Mouse (Mus musculus) ES-Bruce4 (cell line): ENCODE results near the gene Ghr. TPM values are rescaled to one million over a fixed set of nuclear protein-coding genes. Genes with fewer than 3 reads are reported as not detected.

ENCODE experiments used
- H3K27ac ChIP-seq: 2 replicates; pipeline ENCODE4 v1.5.1; 2012; ENCODE audit warnings: low read length, inconsistent platforms; ENCODE audit not compliant: insufficient read depth
- H3K27me3 ChIP-seq: 2 replicates; pipeline ENCODE4 v1.6.1; 2012; ENCODE audit warnings: mild to moderate bottlenecking, low read length, inconsistent platforms; ENCODE audit not compliant: control insufficient read depth, poor library complexity, insufficient read depth, severe bottlenecking
- H3K36me3 ChIP-seq: 2 replicates; pipeline ENCODE4 v1.6.1; 2012; ENCODE audit warnings: inconsistent platforms, mild to moderate bottlenecking, low read length, moderate library complexity; ENCODE audit not compliant: control insufficient read depth, poor library complexity, insufficient read depth, severe bottlenecking
- H3K4me1 ChIP-seq: one replicate; pipeline ENCODE4 v1.8.1; 2011; ENCODE audit warnings: low read length; ENCODE audit not compliant: control insufficient read depth, insufficient read depth
- H3K4me3 ChIP-seq: 2 replicates; pipeline ENCODE4 v1.5.1; 2011; ENCODE audit warnings: low read depth, mild to moderate bottlenecking, low read length
- H3K9ac ChIP-seq: 2 replicates; pipeline ENCODE4 v1.6.1; 2012; ENCODE audit warnings: low read depth, mild to moderate bottlenecking, inconsistent platforms; ENCODE audit not compliant: poor library complexity, severe bottlenecking
- H3K9me3 ChIP-seq: replicated peaks from 2 replicates; pipeline ENCODE4 v1.6.1; 2012; ENCODE audit warnings: mild to moderate bottlenecking, low read length, inconsistent platforms; ENCODE audit not compliant: control insufficient read depth, poor library complexity, insufficient read depth, severe bottlenecking
- CTCF ChIP-seq: IDR thresholded peaks from one replicate; pipeline ENCODE4 v1.8.1; 2011; ENCODE audit warnings: low read depth, low read length
- EP300 ChIP-seq: IDR thresholded peaks from 2 replicates; pipeline ENCODE4 v1.6.1; 2011; ENCODE audit warnings: low read depth, low read length; ENCODE audit not compliant: insufficient read depth
- POLR2A ChIP-seq: IDR thresholded peaks from one replicate; pipeline ENCODE4 v1.8.1; 2011; ENCODE audit warnings: low read length; ENCODE audit not compliant: insufficient read depth
- polyA plus RNA-seq: library from polyadenylated mRNA; stranded (reverse); fragments of >200 nt; gene quantifications from 2 replicates; pipeline ENCODE4 v1.2.4, GENCODE M21; 2011; ENCODE audit warnings: low read depth; ENCODE audit not compliant: missing spikeins, insufficient read depth, insufficient read length

The Ghr gene
- polyA plus RNA-seq, 1 experiment, result 40.5 TPM

DNA sequence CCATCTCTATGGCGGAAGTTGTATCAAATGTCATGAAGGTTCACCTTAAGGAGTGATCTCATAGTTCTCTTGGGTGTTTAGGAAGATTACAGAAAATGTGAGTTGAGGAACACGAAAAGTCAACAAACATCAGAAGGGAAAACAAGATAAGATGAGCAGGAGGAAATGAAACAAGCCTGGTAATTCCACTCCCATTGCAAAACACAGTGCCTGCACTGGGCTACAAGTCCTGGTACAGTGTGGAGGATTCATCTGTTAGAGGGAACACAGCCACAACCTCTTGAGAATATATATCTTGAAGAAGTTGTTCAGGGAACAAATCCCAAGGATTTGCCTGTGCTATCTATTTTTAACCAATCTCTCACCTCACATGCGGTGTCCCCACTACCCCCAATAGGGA lies 24.8 kb downstream of the Ghr start:
- Histone ChIP-seq H3K4me3 (no peak overlapping the region), H3K27ac (no peak overlapping the region), H3K9ac (no peak overlapping the region), H3K4me1 (no peaks in the 10 kb centered on the region), H3K36me3 (no peaks in the 10 kb centered on the region), H3K9me3 (no peaks in the 10 kb centered on the region), H3K27me3 (no peaks in the 10 kb centered on the region; the same call in 1 of the 2 replicates)
- TF ChIP-seq POLR2A (no peak), EP300 (no peak), CTCF (no peak)

GRCm38 (mm10) chr15:3544289-3544688 lies 39.0 kb downstream of the Ghr start:
- Histone ChIP-seq H3K4me3 (no peak overlapping the region), H3K4me1 (no peaks in the 10 kb centered on the region), H3K36me3 (no peaks in the 10 kb centered on the region), H3K27ac (no peak overlapping the region), H3K27me3 (no peaks in the 10 kb centered on the region), H3K9me3 (no peaks in the 10 kb centered on the region), H3K9ac (no peak overlapping the region)
- TF ChIP-seq POLR2A (no peak), EP300 (no peak), CTCF (no peak)

DNA sequence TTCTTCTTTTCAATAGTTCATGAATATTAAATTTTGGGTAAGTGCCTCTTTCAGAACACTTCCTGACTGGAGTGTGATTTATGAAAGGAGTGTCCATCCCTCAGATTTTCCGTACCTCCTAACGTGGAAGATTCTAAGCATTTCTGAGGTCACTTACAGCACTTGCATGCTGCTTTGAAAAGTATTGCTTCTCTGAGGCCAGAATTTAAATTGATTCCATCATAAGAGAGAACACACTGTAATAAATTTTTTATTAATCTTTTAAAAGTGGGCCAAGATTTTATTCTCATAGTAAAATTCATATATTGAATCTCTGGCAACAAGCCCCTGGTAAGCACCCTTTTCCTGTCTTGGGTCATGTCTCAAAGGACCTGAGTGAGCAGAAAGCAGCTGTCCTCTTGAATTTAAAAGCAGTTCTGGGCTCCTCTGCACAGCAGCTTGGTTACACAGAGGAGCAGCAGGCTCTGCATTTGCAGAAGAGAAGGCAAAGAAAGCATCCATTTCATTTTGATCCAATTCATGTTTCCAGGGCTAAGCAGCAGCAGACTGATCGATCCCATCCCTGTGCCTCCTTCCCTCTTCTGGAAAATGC lies 46.9 kb downstream of the Ghr start:
- no peaks in the 10 kb centered on the region for H3K9me3 ChIP-seq
- TF ChIP-seq CTCF, result no peak
- TF ChIP-seq EP300, result no peak
- no peak for TF ChIP-seq POLR2A
- no peak overlapping the region for H3K9ac ChIP-seq
- no peak overlapping the region for H3K27ac ChIP-seq
- no peaks in the 10 kb centered on the region for H3K36me3 ChIP-seq
- H3K4me1 ChIP-seq, result no peaks in the 10 kb centered on the region
- no peak overlapping the region for H3K4me3 ChIP-seq
- H3K27me3 ChIP-seq, result no peaks in the 10 kb centered on the region

DNA sequence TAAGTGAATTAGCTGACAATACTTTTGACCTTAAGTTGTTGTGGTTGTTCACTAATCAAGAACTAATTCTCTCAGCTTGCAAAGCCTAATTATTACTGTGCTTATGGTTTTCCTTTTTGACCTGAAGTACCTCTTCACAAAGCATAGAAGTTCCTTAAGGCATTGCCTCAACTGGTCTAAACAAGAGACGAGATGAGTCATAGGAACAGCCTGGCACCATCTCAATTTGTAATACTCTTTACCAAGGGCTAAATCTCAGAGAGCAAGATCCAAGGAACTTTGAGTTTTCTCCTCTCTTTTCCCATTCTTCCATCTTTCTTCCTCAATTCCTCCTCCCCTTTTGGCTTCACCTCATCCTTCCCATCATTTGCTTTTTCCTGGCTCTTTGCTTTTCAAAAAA lies 69.3 kb downstream of the Ghr start:
- Histone ChIP-seq H3K36me3 (no peaks in the 10 kb centered on the region), H3K4me1 (no peaks in the 10 kb centered on the region), H3K27ac (no peak overlapping the region), H3K9me3 (no peaks in the 10 kb centered on the region), H3K4me3 (no peak overlapping the region), H3K27me3 (no peaks in the 10 kb centered on the region), H3K9ac (no peak overlapping the region)
- no peak for TF ChIP-seq POLR2A
- TF ChIP-seq EP300, result no peak
- TF ChIP-seq CTCF, result no peak

DNA sequence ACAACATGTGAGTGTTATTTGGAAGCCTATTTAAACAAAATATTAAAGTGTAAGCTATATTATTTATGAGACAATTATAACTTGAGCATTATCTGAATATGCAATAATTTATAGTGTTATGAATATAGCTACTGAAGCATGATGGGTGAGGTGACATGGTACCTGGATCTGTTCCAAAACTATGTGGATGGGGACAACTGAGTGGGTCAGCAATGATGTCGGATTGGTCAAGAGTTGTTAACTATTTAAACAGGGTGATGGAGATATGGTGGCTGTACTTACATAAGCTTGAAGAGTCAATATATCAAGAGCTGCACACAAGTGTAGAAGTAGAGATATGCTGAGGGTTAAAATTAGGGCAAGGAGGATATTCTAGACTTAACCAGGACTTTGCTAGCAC lies 70.9 kb downstream of the Ghr start:
- no peaks in the 10 kb centered on the region for H3K9me3 ChIP-seq
- no peak for TF ChIP-seq EP300
- TF ChIP-seq CTCF, result no peak
- H3K36me3 ChIP-seq, result no peaks in the 10 kb centered on the region
- H3K27me3 ChIP-seq, result no peaks in the 10 kb centered on the region
- no peak overlapping the region for H3K4me3 ChIP-seq
- no peak overlapping the region for H3K9ac ChIP-seq
- no peak overlapping the region for H3K27ac ChIP-seq
- peaks cover 2% of the 10 kb centered on the region for H3K4me1 ChIP-seq

DNA sequence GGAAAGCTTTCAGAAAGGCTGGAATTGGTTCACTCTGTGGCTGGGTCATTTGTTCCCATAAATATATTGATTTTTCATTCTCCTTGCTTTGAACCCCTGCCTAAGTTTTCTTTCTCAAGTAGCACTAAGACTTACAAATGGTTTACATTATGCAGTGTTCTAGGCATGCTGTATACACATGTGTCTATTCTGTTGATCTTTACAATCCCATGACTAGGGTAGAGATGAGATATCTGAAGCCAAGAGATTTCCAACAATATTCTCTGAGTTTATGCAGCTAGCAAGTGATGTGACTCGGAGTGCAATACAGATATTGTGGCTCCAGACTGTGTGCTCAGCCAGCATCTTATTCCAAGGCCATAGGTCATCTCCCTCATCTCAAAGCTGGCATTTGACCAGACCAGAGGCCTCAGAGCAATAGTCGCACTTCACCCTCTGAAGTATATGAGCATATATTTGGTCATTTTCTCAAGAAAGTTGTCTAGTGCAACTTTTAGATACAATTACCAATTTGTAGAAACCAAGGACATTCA lies 71.6 kb downstream of the Ghr start:
- peaks cover 2% of the 10 kb centered on the region for H3K4me1 ChIP-seq
- H3K9ac ChIP-seq, result no peak overlapping the region
- H3K9me3 ChIP-seq, result no peaks in the 10 kb centered on the region
- H3K27me3 ChIP-seq, result no peaks in the 10 kb centered on the region
- no peak overlapping the region for H3K4me3 ChIP-seq
- no peaks in the 10 kb centered on the region for H3K36me3 ChIP-seq
- no peak overlapping the region for H3K27ac ChIP-seq
- TF ChIP-seq POLR2A (no peak), CTCF (no peak), EP300 (no peak)
